Mouse (Mus musculus) neural tube, embryonic 11.5 days (tissue): ENCODE results near the gene Smc6. TPM values are rescaled to one million over a fixed set of nuclear protein-coding genes. Genes with fewer than 3 reads are reported as not detected.

Source experiments
- ATAC-seq: fragments of 200-750 bp; cut with Nextera tagmentation; 2 replicates; pipeline ENCODE4 v1.8.0; 2017; ENCODE audit warnings: moderate number of reproducible peaks, mild to moderate bottlenecking, moderate TSS enrichment, moderate library complexity; ENCODE audit not compliant: insufficient read depth, low FRiP score, low TSS enrichment
- DNase-seq: peaks from one replicate; pipeline ENCODE4 v3.0.0-alpha.2; 2015; ENCODE audit warnings: low spot score
- H3K27ac ChIP-seq: fragments of 300-500 bp; sonication (generic); 2 replicates; pipeline ENCODE4 v1.5.1; 2014; ENCODE audit warnings: low read depth, mild to moderate bottlenecking, low read length
- H3K27me3 ChIP-seq: fragments of 300-500 bp; sonication (generic); 2 replicates; pipeline ENCODE4 v1.6.1; 2014; ENCODE audit warnings: mild to moderate bottlenecking, low read length, mixed read lengths; ENCODE audit not compliant: control insufficient read depth, insufficient read depth
- H3K36me3 ChIP-seq: fragments of 300-500 bp; sonication (generic); 2 replicates; pipeline ENCODE4 v1.6.1; 2014; ENCODE audit warnings: mild to moderate bottlenecking, low read length, moderate library complexity, mixed read lengths; ENCODE audit not compliant: control insufficient read depth, insufficient read depth
- H3K4me1 ChIP-seq: fragments of 300-500 bp; sonication (generic); 2 replicates; pipeline ENCODE4 v1.6.1; 2014; ENCODE audit warnings: low read length, mixed read lengths; ENCODE audit not compliant: control insufficient read depth, insufficient read depth
- H3K4me2 ChIP-seq: fragments of 300-500 bp; sonication (generic); 2 replicates; pipeline ENCODE4 v1.6.1; 2014; ENCODE audit warnings: low read depth, mild to moderate bottlenecking, moderate library complexity
- H3K4me3 ChIP-seq: fragments of 300-500 bp; sonication (generic); 2 replicates; pipeline ENCODE4 v1.5.1; 2014; ENCODE audit warnings: low read depth, low read length
- H3K9ac ChIP-seq: fragments of 300-500 bp; sonication (generic); 2 replicates; pipeline ENCODE4 v1.6.1; 2014; ENCODE audit warnings: mild to moderate bottlenecking, low read length
- H3K9me3 ChIP-seq: fragments of 300-500 bp; sonication (generic); 2 replicates; pipeline ENCODE4 v1.6.1; 2016; ENCODE audit warnings: low read length; ENCODE audit not compliant: control insufficient read depth
- WGBS: fragments of 180-500 bp; shearing (Covaris S2); extraction: QIAGEN DNeasy Blood & Tissue Kit; methylation state at CpG from one replicate; pipeline ENCODE4 v1.1.7; 2014; 5-methylcytosine and 5-hydroxymethylcytosine counted together
- microRNA-seq: library from miRNA; unstranded; fragments of <30 nt; microRNA quantifications from one replicate; pipeline ENCODE4, GENCODE M21; 2016
- polyA plus RNA-seq: library from polyadenylated mRNA; unstranded; fragments of >200 nt; fragmentation: Nextera tagmentation; extraction: Ambion mirVana; gene quantifications from 2 replicates; pipeline ENCODE4 v1.2.1, GENCODE M21; 2014

The Smc6 gene
- polyA plus RNA-seq, 1 experiment from 2014 or later = 104 TPM

DNA sequence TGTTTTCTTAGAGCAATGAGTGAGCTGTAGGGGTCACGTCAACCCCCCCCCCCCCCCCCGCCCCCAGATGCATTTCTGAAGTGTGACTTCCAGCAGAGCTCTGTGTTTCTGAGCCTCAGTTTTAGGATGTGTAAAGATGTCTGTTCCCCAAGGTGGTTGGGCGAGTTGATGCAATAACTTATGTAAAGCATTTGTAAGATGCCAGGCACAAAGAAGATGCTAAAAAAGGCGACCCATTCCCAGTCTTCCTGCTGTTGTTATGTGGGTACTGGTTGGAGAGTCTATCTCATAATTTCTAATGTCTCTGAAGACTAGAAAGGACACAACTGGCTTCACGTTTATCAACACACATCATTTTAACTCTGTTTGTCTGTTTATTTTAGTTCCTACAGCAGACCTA, 84.2 kb downstream of the Smc6 start:
- Histone ChIP-seq H3K36me3 (no peaks in the 10 kb centered on the region), H3K9ac (no peak overlapping the region), H3K4me2 (no peak overlapping the region), H3K9me3 (no peaks in the 10 kb centered on the region), H3K27ac (no peak overlapping the region), H3K4me1 (no peaks in the 10 kb centered on the region), H3K27me3 (no peaks in the 10 kb centered on the region), H3K4me3 (no peak overlapping the region)
- 64% methylated on average over 4 of the region's 5 CpGs for WGBS
- ATAC-seq (no peak), DNase-seq (no peak)

- Histone ChIP-seq H3K4me3 (no peak overlapping the region), H3K4me2 (no peak overlapping the region), H3K9me3 (no peaks in the 10 kb centered on the region), H3K9ac (no peak overlapping the region), H3K27me3 (no peaks in the 10 kb centered on the region), H3K27ac (no peak overlapping the region), H3K4me1 (no peaks in the 10 kb centered on the region), H3K36me3 (no peaks in the 10 kb centered on the region)
- WGBS = 50% methylated on average over 5 of the region's 5 CpGs
- DNase-seq (peak; percentile 83), ATAC-seq (peak; percentile 77)
These were observed 85.2 kb downstream of the Smc6 start for GRCm38 (mm10) chr12:11350895-11351294.

DNA sequence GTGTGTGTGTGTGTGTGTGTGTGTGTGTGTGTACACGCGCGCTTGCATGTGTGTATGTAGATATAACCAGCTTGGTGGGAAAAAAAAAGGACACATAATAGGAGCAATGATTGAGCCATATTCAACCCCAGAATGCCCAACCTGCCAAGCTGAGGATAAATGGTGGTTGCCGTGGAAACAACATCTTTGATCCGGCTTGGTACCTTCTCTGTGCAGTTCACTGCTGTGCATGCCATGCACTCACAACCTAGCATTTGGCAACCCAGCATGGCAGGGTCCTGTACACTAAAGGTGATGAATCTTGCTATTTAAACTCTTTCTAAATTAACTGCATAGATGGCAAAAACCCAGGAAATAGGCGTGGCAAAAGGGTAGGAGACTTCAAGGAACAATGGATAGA, 96.7 kb downstream of the Smc6 start:
- Histone ChIP-seq H3K4me3 (no peak overlapping the region), H3K9me3 (no peaks in the 10 kb centered on the region), H3K27me3 (no peaks in the 10 kb centered on the region), H3K27ac (no peak overlapping the region), H3K9ac (no peak overlapping the region), H3K4me2 (no peak overlapping the region), H3K4me1 (no peaks in the 10 kb centered on the region), H3K36me3 (no peaks in the 10 kb centered on the region)
- WGBS = 86% methylated on average over 6 of the region's 6 CpGs
- DNase-seq (no peak), ATAC-seq (no peak)

- ATAC-seq (no peak), DNase-seq (no peak)
- Histone ChIP-seq H3K9ac (no peak overlapping the region), H3K4me3 (no peak overlapping the region), H3K36me3 (no peaks in the 10 kb centered on the region), H3K4me2 (no peak overlapping the region), H3K4me1 (no peaks in the 10 kb centered on the region), H3K27me3 (no peaks in the 10 kb centered on the region), H3K27ac (no peak overlapping the region), H3K9me3 (no peaks in the 10 kb centered on the region)
- 67% methylated on average over 6 of the region's 6 CpGs for whole genome bisulfite sequencing
These were observed 99.2 kb downstream of the Smc6 start for GRCm38 (mm10) chr12:11364870-11365269.

GRCm38 (mm10) chr12:11367099-11367765, 101.5 kb downstream of the Smc6 start:
- Histone ChIP-seq H3K4me3 (no peak overlapping the region), H3K4me1 (no peaks in the 10 kb centered on the region), H3K9me3 (no peaks in the 10 kb centered on the region), H3K4me2 (no peak overlapping the region), H3K9ac (no peak overlapping the region), H3K36me3 (no peaks in the 10 kb centered on the region), H3K27ac (no peak overlapping the region), H3K27me3 (no peaks in the 10 kb centered on the region)
- WGBS = 71% methylated on average over 3 of the region's 3 CpGs
- ATAC-seq = no peak
- no peak for DNase-seq

Small RNA genes lying within 50 kb of the gene (microRNA-seq; reads per million reads assigned to microRNA genes)
- gene Mir7675 = not detected

Other genes with a start within 250 kb of the Smc6 start
- 0.70 and 0.99 TPM in 2 replicates for gene Kcns3, start 114.8 kb upstream of the Smc6 start, polyA plus RNA-seq
- gene Msgn1, start 56.9 kb upstream of the Smc6 start, polyA plus RNA-seq = not detected in 2 replicates
- 12.3 and 14.1 TPM in 2 replicates for gene Gen1, start 85 bp upstream of the Smc6 start, polyA plus RNA-seq
- gene Vsnl1, start 170.7 kb downstream of the Smc6 start, polyA plus RNA-seq = 4.5 and 5.0 TPM in 2 replicates
- gene Rad51ap2, start 190.2 kb downstream of the Smc6 start, polyA plus RNA-seq = 0.37 and 0.59 TPM in 2 replicates